Mouse (Mus musculus) MN1 (cell line): ENCODE data around the gene Irx1.

Experiments
- DNase-seq: peaks from one replicate; pipeline ENCODE4 v3.0.0-alpha.2; 2016; ENCODE audit warnings: low spot score

The Irx1 gene

DNA sequence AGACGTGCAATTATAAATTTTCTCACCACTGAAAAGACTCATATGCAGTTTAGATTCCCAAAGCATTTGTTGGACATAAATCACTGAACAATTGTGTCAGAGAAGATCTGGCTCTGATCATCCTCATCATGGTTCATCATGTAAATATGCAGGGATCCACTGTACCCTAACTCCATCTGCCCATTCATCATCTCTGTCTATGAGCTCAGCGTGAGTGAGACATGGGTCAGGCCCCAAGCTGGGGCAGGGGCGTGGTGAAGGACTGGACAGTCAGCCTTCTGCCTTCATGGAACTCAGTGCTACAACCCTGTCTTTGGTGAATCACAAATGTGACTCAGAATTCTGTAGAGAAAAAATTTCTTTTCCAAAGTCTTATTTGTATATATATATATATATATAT is 53.2 kb downstream of the Irx1 start:
- no peak for DNase-seq
